Mouse (Mus musculus): ENCODE data around the gene Ssxb3.
"Not testable (repeated sequence)": the region's sequence is repeated elsewhere in the genome, so short reads cannot be mapped to it uniquely, and the experiment has no call there.

Gene Ssxb3

GRCm38 (mm10) chrX:8591716-8592115 lies at the start of gene Ssxb3:
Gene Ssxb3 (minus strand): TSS chrX:8591816.
- not testable (repeated sequence) for DNase-seq (ENCODE audit: low read depth in 1 of 2, low spot score in 2 of 2)

- not testable (repeated sequence) for DNase-seq (ENCODE audit: low read depth in 1 of 2, low spot score in 2 of 2)
Measured at GRCm38 (mm10) chrX:8548155-8548554, 43.5 kb downstream of the Ssxb3 start, which contains the start of gene Ssxb6. Gene Ssxb6 (minus strand): TSS chrX:8548255.
